Mouse (Mus musculus) activated CD4-positive, CD25-positive, alpha-beta regulatory T cell (primary cell): ENCODE measurements around the gene Scn2a. TPM values are rescaled to one million over a fixed set of nuclear protein-coding genes. Genes with fewer than 3 reads are reported as not detected.

Experiments
- polyA plus RNA-seq, 2 experiments: library from polyadenylated mRNA; unstranded; fragments of 100-300 nt; shearing (Covaris generic); gene quantifications; one replicate each; pipeline ENCODE4 v1.2.1; 2017

Gene Scn2a
- under 1 TPM; 0.10 to 0.12 TPM for polyA plus RNA-seq

DNA sequence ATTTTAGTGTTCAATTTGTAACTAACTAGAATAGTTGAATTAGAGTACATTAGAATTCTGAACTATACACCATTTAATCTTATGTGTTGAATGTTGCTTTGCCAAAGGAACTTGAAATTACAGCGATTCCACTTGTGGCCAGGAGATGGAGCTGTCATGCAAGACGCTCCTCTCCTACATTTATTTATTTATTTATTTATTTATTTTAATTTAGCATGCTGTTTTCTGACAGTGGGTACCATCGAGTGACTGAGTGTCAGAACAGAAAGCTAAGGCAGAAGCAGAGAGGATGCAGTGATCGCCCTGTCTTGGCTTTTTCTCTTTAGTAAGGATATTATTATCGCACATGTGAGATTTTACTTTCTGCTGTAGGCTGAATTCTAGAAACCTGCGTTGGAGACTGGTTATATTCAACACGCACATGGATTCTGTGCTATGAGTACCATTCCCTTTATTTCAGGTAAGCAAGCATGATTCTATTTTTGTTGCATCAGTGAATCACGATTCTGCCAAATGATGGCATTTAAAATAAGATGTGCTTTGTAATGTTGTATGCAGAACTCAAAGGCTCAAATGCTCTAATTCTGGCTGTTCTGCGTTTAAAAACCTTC is at the start of gene Scn2a:
Gene Scn2a (plus strand): TSS at position 216 of the 611 bp plus-strand sequence.

Other genes with a start within 250 kb of the Scn2a start
- under 1 TPM; 0.05 to 0.52 TPM for gene Scn3a, start 53.1 kb upstream of the Scn2a start, polyA plus RNA-seq
- under 1 TPM in 1 of 2 experiments, not detected in 1; 0.07 TPM for gene Csrnp3, start 225.0 kb downstream of the Scn2a start, polyA plus RNA-seq